Mouse (Mus musculus) heart, embryonic 15.5 days (tissue): ENCODE measurements around the gene Son. TPM values are rescaled to one million over a fixed set of nuclear protein-coding genes. Genes with fewer than 3 reads are reported as not detected.

Source experiments
- ATAC-seq: fragments of 200-750 bp; cut with Nextera tagmentation; replicated peaks from 2 replicates; pipeline ENCODE4 v1.8.0; 2017; ENCODE audit warnings: low read depth, moderate TSS enrichment; ENCODE audit not compliant: insufficient number of reproducible peaks, insufficient read depth, low FRiP score
- H3K27ac ChIP-seq: fragments of 300-500 bp; sonication (generic); 2 replicates; pipeline ENCODE4 v1.5.1; 2015; ENCODE audit warnings: mild to moderate bottlenecking, inconsistent platforms
- H3K27me3 ChIP-seq: fragments of 300-500 bp; sonication (generic); 2 replicates; pipeline ENCODE4 v1.6.1; 2015; ENCODE audit warnings: inconsistent platforms
- H3K36me3 ChIP-seq: fragments of 300-500 bp; sonication (generic); 2 replicates; pipeline ENCODE4 v1.6.1; 2015; ENCODE audit warnings: mild to moderate bottlenecking, inconsistent platforms
- H3K4me1 ChIP-seq: fragments of 300-500 bp; sonication (generic); replicated peaks from 2 replicates; pipeline ENCODE4 v1.6.1; 2015; ENCODE audit warnings: inconsistent platforms
- H3K4me2 ChIP-seq: fragments of 300-500 bp; sonication (generic); 2 replicates; pipeline ENCODE4 v1.6.1; 2015; ENCODE audit warnings: inconsistent platforms, mild to moderate bottlenecking, moderate library complexity
- H3K4me3 ChIP-seq: fragments of 300-500 bp; sonication (generic); 2 replicates; pipeline ENCODE4 v1.5.1; 2015; ENCODE audit warnings: mild to moderate bottlenecking, inconsistent platforms
- H3K9ac ChIP-seq: fragments of 300-500 bp; sonication (generic); 2 replicates; pipeline ENCODE4 v1.6.1; 2015; ENCODE audit warnings: mild to moderate bottlenecking, inconsistent platforms
- H3K9me3 ChIP-seq: fragments of 300-500 bp; sonication (generic); replicated peaks from 2 replicates; pipeline ENCODE4 v1.6.1; 2016; ENCODE audit warnings: inconsistent platforms
- WGBS: fragments of 180-500 bp; shearing (Covaris S2); methylation state at CpG from one replicate; pipeline ENCODE4 v1.1.7; 2015; ENCODE audit warnings: mixed read lengths; 5-methylcytosine and 5-hydroxymethylcytosine counted together
- polyA plus RNA-seq: library from polyadenylated mRNA; unstranded; fragments of >200 nt; fragmentation: Nextera tagmentation; extraction: Ambion mirVana; gene quantifications from 2 replicates; pipeline ENCODE4 v1.2.1, GENCODE M21; 2015

The Son gene
- polyA plus RNA-seq, 1 experiment from 2014 or later, result 81.4 TPM

DNA sequence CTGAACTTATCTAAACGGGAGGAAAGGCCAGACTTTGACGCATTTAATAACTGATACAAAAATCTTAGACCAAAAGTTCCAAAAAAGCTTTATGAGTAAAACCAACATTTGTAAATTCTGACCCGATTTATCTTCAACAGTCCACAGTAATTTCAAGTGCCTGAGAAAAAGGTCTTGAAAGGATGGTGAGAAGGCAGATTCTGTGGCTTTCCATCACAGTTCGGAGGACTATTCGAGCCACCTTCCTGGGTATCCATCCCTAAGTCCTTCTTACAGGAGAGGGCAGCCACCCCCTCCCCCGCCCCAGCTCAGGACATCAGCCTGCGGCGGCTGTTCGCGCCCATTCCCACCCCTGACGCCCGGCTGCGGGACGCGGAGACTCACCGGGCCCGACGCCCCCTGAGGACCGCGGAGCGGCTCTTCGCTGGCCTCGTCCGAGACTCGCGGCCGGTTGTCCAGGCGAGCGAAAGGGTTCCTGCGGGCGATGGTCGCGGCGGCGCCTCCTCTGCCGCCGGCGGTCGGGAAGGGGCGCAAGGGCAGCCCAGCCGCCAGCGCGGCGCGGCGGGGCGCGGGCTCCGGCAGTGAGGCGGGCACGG lies 40.8 kb downstream of the Son start:
- Histone ChIP-seq H3K27me3 (no peaks in the 10 kb centered on the region), H3K4me2 (peak overlapping the region; percentile 96), H3K9me3 (no peaks in the 10 kb centered on the region), H3K4me1 (peaks cover 16% of the 10 kb centered on the region), H3K9ac (peak overlapping the region; percentile 85), H3K27ac (peak overlapping the region; percentile 78), H3K36me3 (peaks cover 14% of the 10 kb centered on the region; the same call in 1 of the 2 replicates), H3K4me3 (peak overlapping the region; percentile 89)
- ATAC-seq, result peak; percentile 52
- WGBS, result under 1% methylated on average over 50 of the region's 51 CpGs

DNA sequence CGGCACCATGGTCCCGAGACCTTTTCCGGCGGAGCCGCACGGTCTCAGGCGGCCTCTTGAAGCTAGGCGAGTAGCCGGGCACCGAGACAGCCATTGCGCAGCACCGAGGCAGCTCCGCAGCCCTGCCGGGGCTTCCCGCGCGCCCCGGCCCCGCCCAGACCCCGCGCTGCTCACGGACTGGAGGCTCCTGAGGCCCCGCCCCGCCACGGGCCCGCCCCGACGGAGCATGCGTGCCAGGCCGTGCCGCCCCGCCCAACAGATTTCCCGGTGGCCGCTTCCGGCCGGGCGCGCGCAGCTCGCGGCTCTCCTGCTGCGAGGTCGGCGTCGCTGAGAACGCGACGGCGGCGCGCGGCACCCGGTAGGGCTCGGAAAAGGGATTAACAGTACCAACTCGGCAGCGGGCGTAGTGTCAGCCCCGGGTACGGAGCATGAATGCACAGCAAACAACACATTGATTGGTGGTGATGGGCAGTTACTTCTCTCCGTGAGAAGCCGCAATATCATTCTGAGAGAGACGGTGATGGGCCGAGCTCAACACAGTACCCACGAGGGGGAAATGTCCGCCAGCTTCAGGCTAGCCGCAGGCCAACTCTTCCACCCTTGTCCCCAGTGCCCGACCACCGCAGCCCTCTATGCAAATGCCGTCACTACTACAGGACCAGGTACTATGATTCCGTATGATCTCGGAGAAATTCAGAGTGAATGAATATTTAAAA lies 41.5 kb downstream of the Son start, which contains the start of gene Donson:
Gene Donson (minus strand): TSS at position 152 of the 716 bp plus-strand sequence.
- H3K4me3 ChIP-seq, result peak within 1 kb of the TSS; percentile 89
- peaks cover 12% of the 10 kb centered on the region for H3K36me3 ChIP-seq
- H3K4me1 ChIP-seq, result peaks cover 16% of the 10 kb centered on the region
- WGBS, result under 1% methylated on average over 64 of the region's 71 CpGs
- ATAC-seq, result peak; percentile 99
- peak within 1 kb of the TSS; percentile 96 for H3K4me2 ChIP-seq
- H3K27ac ChIP-seq, result peak within 1 kb of the TSS; percentile 86
- no peaks in the 10 kb centered on the region for H3K27me3 ChIP-seq
- H3K9ac ChIP-seq, result peak within 1 kb of the TSS; percentile 85
- H3K9me3 ChIP-seq, result no peaks in the 10 kb centered on the region

DNA sequence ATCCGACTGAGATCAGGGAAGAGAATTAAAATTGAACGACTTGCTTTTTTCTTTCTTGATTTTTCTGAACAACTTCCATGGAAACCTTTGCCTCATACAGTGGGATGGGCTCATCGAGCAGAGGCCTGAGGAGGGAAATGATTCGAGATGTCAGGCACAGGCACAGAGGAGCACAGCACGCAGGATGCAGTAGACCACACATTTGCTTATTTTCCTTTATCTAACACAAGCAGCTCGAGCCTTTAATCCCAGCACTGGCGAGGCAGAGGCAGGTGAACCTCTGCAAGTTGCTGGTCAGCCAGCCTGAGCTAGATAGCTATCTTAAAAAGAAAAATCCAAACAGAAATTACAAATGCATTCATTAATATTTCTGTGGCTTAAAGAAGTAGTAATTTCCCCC lies 42.5 kb downstream of the Son start:
- Histone ChIP-seq H3K36me3 (peaks cover 10% of the 10 kb centered on the region), H3K4me3 (no peak overlapping the region), H3K9me3 (no peaks in the 10 kb centered on the region), H3K4me2 (0 out of 2 replicates have a peak overlapping the region, but pooled peaks have one; percentile 18), H3K4me1 (peaks cover 16% of the 10 kb centered on the region), H3K9ac (no peak overlapping the region), H3K27ac (no peak overlapping the region), H3K27me3 (no peaks in the 10 kb centered on the region)
- no peak for ATAC-seq
- 42% methylated on average over 7 of the region's 7 CpGs for WGBS

DNA sequence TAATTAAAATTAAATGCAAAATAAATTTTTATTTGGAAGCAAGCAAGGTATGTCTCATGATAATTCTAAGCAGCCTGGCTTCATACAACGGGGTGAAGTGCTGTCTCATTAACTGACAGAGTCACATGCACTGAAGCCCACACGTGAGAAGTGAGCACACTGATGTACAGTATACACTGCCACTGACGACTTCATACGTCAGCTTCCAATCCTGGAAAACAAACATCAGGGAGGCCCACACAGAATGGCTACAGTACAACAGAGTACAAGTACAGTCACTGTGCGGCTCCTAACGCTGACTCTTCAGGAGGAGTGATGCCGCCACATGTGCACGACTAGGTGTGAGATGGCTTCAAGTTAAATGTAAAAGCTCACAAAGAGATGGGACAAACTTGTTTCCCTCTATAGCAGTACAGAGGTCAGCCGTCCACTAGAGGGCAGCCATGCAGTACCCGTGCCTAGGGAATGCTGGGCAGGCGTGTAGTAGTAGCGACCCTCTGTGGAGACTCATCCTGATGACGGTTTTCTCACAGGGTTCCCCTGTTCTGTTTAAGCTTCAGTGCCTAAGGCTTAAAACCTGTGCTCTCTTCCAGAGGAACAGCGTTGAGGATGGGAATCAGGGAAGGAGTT lies 47.3 kb downstream of the Son start:
- H3K27ac ChIP-seq, result no peak overlapping the region
- H3K4me1 ChIP-seq, result peaks cover 4% of the 10 kb centered on the region
- no peak overlapping the region for H3K4me3 ChIP-seq
- no peaks in the 10 kb centered on the region for H3K9me3 ChIP-seq
- no peak overlapping the region for H3K4me2 ChIP-seq
- H3K9ac ChIP-seq, result no peak overlapping the region
- WGBS, result 27% methylated on average over 14 of the region's 14 CpGs
- no peaks in the 10 kb centered on the region for H3K27me3 ChIP-seq
- peak; percentile 87; the same call in 1 of the 2 replicates for ATAC-seq
- peaks cover 31% of the 10 kb centered on the region for H3K36me3 ChIP-seq

DNA sequence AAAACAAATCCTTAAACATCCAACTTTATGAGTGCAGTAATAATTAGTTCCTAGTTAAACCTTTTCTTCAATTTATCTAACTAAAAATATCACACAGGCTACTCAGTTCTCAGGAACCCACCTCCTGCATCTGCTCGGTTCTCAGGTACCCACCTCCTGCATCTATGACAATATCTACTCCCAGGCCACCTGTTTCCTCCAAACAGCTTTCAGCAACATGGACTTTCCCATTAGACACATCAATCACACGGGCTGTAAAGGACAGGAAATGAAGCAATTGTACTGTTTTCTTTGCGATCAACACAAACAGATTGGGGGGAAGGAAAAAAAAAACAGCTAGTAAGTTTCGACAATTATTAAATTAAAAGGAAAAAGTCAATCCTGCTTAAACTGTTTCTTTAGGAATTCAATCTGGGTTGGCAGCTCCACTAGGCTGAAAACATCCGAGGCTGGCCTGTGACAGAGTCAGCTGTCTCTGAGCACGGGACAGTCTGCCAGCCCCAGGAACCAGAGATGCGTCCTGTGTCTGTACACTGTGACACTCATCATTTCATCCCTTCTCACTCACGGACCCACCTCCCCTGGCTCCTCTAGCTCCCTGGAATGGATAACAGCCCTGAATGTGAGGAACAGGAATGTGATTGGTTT lies 47.9 kb downstream of the Son start:
- Histone ChIP-seq H3K4me1 (no peaks in the 10 kb centered on the region), H3K4me3 (no peak overlapping the region), H3K9ac (no peak overlapping the region), H3K36me3 (peaks cover 32% of the 10 kb centered on the region), H3K9me3 (no peaks in the 10 kb centered on the region), H3K27ac (no peak overlapping the region), H3K27me3 (no peaks in the 10 kb centered on the region), H3K4me2 (no peak overlapping the region)
- 55% methylated on average over 8 of the region's 8 CpGs for WGBS
- ATAC-seq, result no peak

DNA sequence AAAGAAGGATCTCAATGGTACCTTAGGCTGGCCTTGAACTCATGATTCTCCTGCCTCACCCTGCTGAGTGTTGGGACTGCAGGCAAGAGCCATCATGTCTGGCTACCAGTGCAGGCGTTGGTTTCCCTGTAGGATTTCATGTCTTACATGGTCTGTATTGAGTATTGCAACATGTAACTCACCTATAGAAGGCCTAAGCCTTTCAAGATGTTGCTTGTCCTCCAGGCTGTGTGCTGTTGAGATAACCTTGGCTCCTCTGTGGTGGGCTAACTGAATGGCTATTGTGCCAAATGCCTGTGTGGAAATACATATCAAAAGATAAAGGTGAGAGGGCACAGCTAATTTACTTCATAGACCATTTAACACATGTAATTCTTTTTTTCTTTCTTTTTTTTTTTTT lies 51.7 kb downstream of the Son start:
- no peaks in the 10 kb centered on the region for H3K27me3 ChIP-seq
- H3K4me1 ChIP-seq, result no peaks in the 10 kb centered on the region
- H3K4me3 ChIP-seq, result no peak overlapping the region
- 91% methylated on average over 1 of the region's 1 CpGs for WGBS
- no peak overlapping the region for H3K4me2 ChIP-seq
- no peak overlapping the region for H3K27ac ChIP-seq
- no peak overlapping the region for H3K9ac ChIP-seq
- no peak for ATAC-seq
- H3K9me3 ChIP-seq, result no peaks in the 10 kb centered on the region
- H3K36me3 ChIP-seq, result peaks cover 39% of the 10 kb centered on the region

DNA sequence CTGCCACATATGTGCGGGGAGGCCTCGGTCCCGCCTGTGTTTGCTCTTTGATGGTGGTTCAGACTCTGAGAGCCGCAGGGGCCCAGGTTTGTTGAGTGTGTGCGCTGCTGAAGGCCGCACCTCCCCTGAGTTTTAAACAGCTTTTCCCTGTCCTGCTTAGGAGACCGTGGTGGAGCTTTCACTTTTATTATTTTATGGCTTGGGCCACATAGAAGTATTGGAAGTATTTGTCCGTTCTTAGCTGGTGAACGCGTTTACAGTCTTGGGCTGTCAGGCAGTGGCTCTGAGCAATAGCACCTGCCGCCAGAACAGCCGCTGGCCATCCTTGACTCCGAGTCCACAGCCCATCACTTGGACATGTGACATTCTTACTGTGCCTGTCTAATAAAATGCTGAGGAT lies 54.6 kb downstream of the Son start:
- Histone ChIP-seq H3K4me2 (no peak overlapping the region), H3K9me3 (no peaks in the 10 kb centered on the region), H3K4me1 (no peaks in the 10 kb centered on the region), H3K9ac (no peak overlapping the region), H3K27ac (no peak overlapping the region), H3K36me3 (peaks cover 48% of the 10 kb centered on the region), H3K4me3 (no peak overlapping the region), H3K27me3 (no peaks in the 10 kb centered on the region)
- ATAC-seq, result no peak
- whole genome bisulfite sequencing, result 81% methylated on average over 13 of the region's 13 CpGs

DNA sequence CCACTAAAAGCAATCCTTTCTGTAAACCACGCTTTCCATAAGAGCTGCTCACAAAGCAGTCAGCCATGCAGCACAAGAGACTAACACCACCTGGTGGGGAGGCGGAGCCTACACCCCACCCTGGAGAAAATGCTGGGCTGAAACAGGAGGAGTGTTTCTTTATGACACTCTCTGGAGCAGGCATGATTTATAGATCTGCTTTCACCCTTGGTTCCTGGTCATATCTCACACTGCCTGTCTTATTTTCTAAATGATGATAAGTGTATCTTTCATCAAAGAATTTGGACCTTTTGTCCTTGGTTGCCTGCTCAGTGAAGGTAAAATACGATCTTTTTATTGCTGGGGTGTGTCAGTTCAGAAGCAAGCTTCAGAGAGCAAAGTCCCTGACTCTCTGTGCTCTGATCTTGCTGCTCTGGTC lies 55.5 kb downstream of the Son start:
- H3K4me3 ChIP-seq, result no peak overlapping the region
- H3K9ac ChIP-seq, result no peak overlapping the region
- H3K4me2 ChIP-seq, result no peak overlapping the region
- H3K4me1 ChIP-seq, result no peaks in the 10 kb centered on the region
- H3K9me3 ChIP-seq, result no peaks in the 10 kb centered on the region
- H3K27me3 ChIP-seq, result no peaks in the 10 kb centered on the region
- H3K36me3 ChIP-seq, result peaks cover 42% of the 10 kb centered on the region
- H3K27ac ChIP-seq, result no peak overlapping the region
- WGBS, result 81% methylated on average over 3 of the region's 3 CpGs
- no peak for ATAC-seq

DNA sequence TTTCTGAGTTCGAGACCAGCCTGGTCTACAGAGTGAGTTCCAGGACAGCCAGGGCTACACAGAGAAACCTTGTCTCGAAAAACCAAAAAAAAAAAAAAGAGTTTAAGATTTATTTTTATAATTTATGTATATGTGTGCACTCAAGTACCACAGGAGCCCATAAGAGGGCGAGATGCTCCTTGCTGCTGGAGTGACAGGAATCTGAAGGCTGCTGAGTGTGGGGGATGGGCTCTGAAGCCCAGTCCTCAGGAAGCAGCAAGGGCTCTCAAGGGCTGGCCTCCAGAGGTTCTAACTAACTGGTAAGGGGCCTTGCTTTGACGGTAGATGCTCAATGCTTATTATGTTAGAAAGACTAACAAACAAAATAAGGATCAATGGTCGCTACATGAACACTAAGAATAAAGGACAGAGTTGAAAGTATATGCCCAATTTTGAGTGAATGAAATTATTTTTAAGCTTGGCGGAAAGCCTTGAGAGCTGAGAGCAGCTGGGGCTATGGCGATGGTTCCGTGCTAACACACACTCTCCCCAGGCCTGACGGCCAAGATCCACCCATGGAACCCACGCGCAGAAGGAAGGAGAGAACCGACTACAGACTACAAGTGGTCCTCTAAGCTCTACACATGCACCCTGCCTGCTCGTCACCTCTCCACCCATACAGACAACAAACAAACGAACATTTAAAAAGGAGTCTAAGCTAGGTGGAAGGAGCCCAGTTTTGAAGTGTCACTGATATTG lies 57.5 kb downstream of the Son start:
- ATAC-seq, result no peak
- H3K4me3 ChIP-seq, result no peak overlapping the region
- H3K9ac ChIP-seq, result no peak overlapping the region
- no peak overlapping the region for H3K27ac ChIP-seq
- peaks cover 38% of the 10 kb centered on the region for H3K36me3 ChIP-seq
- no peaks in the 10 kb centered on the region for H3K4me1 ChIP-seq
- no peaks in the 10 kb centered on the region for H3K9me3 ChIP-seq
- 77% methylated on average over 14 of the region's 14 CpGs for WGBS
- H3K27me3 ChIP-seq, result no peaks in the 10 kb centered on the region
- H3K4me2 ChIP-seq, result no peak overlapping the region

DNA sequence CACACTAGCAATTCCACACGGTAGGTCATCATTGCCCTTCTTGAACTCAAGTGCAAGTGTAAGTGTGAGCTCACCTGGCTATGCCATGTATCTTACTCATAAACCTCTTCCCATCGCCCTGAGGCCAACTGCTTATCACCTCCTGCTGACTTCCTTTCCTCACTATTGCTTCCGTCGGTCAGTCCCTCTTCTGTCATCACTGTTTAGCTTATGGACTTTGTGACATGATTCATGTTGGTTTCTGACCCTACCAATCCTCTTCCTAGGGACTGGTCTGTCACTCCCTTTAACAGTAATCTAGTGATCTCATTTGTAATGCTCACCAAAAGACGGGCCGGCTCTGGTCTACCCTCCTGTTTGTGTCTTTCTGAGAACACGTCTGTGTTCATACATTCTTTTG lies 62.9 kb downstream of the Son start:
- no peaks in the 10 kb centered on the region for H3K4me1 ChIP-seq
- H3K36me3 ChIP-seq, result peaks cover 34% of the 10 kb centered on the region
- no peak overlapping the region for H3K9ac ChIP-seq
- no peaks in the 10 kb centered on the region for H3K27me3 ChIP-seq
- no peak overlapping the region for H3K27ac ChIP-seq
- no peaks in the 10 kb centered on the region for H3K9me3 ChIP-seq
- ATAC-seq, result no peak
- 65% methylated on average over 7 of the region's 7 CpGs for WGBS
- no peak overlapping the region for H3K4me2 ChIP-seq
- no peak overlapping the region for H3K4me3 ChIP-seq

DNA sequence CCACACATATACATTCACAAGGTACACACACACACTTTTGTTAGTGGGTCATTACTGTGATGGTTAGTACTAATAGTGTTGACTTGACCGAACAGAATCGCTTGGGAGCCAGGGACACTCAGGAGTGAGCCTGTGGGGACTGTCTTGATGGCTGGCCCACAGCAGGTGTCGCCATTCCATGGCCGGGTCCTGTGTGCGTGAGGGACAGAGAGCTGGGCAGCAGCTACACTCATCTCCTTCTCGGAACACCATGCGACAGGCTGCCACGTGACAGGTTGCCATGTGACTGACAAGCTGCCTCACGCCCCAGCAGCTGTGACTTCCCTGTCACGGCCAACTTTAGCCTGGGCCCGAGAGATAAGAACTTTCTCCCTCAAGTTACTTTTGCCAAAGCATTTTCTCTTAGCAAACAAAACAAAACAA lies 69.6 kb downstream of the Son start:
- WGBS, result 51% methylated on average over 11 of the region's 11 CpGs
- Histone ChIP-seq H3K4me1 (no peaks in the 10 kb centered on the region), H3K9ac (no peak overlapping the region), H3K27me3 (no peaks in the 10 kb centered on the region), H3K4me2 (no peak overlapping the region), H3K4me3 (no peak overlapping the region), H3K27ac (no peak overlapping the region), H3K9me3 (no peaks in the 10 kb centered on the region), H3K36me3 (peaks cover 41% of the 10 kb centered on the region)
- ATAC-seq, result peak; percentile 73
